Mouse (Mus musculus) C2C12 (cell line): Measurements from ENCODE around the gene Tnip3. TPM values are rescaled to one million over a fixed set of nuclear protein-coding genes. Genes with fewer than 3 reads are reported as not detected.

ENCODE experiments used
- H3K27me3 ChIP-seq: one replicate; pipeline ENCODE4 v1.6.1; 2011; ENCODE audit not compliant: control insufficient read depth, insufficient read depth, insufficient read length
- H3K36me3 ChIP-seq: one replicate; pipeline ENCODE4 v1.6.1; 2011; ENCODE audit not compliant: control insufficient read depth, insufficient read depth
- H3K4me3 ChIP-seq: one replicate; pipeline ENCODE4 v1.5.1; 2011; ENCODE audit warnings: mild to moderate bottlenecking, control low read depth; ENCODE audit not compliant: poor library complexity, insufficient read depth, severe bottlenecking
- H3K79me2 ChIP-seq: one replicate; pipeline ENCODE4 v1.6.1; 2011; ENCODE audit not compliant: control insufficient read depth, insufficient read depth
- H3K79me3 ChIP-seq: one replicate; pipeline ENCODE4 v1.6.1; 2011; ENCODE audit warnings: low read depth, control low read depth
- H3ac ChIP-seq: one replicate; pipeline ENCODE3; 2011; ENCODE audit warnings: low read depth; ENCODE audit not compliant: control insufficient read depth, insufficient read length
- CEBPB ChIP-seq: IDR thresholded peaks from one replicate; pipeline ENCODE4 v1.6.1; 2011; ENCODE audit warnings: low read depth, mild to moderate bottlenecking, control low read depth, moderate library complexity
- CTCF ChIP-seq: IDR thresholded peaks from one replicate; pipeline ENCODE4 v1.5.1; 2011; ENCODE audit not compliant: control insufficient read depth, insufficient read depth, insufficient read length
- FOSL1 ChIP-seq: IDR thresholded peaks from one replicate; pipeline ENCODE4 v1.8.0; 2011; ENCODE audit warnings: mild to moderate bottlenecking, low read length; ENCODE audit not compliant: poor library complexity, insufficient read depth, severe bottlenecking
- MAX ChIP-seq: IDR thresholded peaks from one replicate; pipeline ENCODE4 v1.6.1; 2011; ENCODE audit warnings: mild to moderate bottlenecking, control low read depth
- MYOD1 ChIP-seq: IDR thresholded peaks from one replicate; pipeline ENCODE4 v1.6.1; 2011; ENCODE audit warnings: low read depth; ENCODE audit not compliant: control insufficient read depth, insufficient read length
- MYOG ChIP-seq: IDR thresholded peaks from one replicate; pipeline ENCODE4 v1.6.1; 2011; ENCODE audit not compliant: control insufficient read depth, insufficient read length; ENCODE audit errors: extremely low read depth
- USF1 ChIP-seq: IDR thresholded peaks from one replicate; pipeline ENCODE4 v1.6.1; 2011; ENCODE audit warnings: low read depth, mild to moderate bottlenecking, control low read depth, moderate library complexity
- polyA plus RNA-seq: library from polyadenylated mRNA; unstranded; fragments of >200 nt; fragmentation: generic; extraction: Trizol; gene quantifications from one replicate; pipeline ENCODE4 v1.2.1, GENCODE M21; 2012; ENCODE audit warnings: missing spikeins

The Tnip3 gene
- polyA plus RNA-seq, 1 experiment: not detected

DNA sequence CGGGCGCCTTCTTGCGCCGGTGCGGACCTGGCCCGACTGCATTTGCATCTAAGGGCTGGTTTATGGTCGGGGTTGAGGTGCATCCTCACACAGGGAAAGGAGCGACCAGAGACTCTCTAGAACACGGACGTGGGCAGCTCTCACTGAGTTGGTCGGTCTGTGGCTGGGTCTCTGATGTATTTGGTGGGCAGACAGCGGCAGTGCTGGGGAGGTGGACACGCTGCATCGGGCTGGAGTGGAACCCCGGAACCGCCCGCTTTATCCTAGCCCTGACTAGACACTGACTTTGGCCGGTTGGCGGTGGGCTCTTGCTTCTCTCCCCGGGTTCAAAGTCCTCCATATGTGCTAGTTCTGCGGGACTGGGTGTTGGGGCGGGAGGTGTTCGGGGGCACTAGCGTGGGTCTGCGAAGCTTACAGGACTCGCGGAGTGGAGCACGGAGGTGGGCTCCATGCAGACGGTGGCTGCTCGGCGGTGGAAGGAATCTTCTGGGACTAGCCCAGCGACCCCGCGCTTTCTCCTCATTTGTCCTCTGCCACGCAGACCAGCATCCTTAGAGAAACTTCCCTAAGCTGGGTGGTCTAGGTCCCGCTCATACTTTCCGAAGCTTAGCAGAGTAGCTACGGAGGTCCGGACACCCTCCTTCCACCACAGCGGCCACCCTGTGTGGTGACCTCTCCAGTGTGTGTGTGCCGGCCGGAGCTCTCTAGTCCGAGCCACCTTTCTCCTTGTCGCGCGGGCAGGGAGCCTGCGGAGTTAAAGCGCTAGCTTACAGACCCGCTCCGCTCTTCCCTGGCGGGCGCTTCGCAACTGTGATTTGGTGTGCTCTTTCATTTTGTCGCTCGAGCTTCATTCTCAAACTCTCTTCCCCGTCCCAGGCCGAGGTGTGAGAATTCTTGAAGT, 147.3 kb downstream of the Tnip3 start:
- Histone ChIP-seq H3K79me2 (no peaks in the 10 kb centered on the region), H3K36me3 (no peaks in the 10 kb centered on the region), H3ac (no peak overlapping the region), H3K79me3 (no peaks in the 10 kb centered on the region), H3K27me3 (peaks cover 27% of the 10 kb centered on the region), H3K4me3 (no peak overlapping the region)
- no peak for TF ChIP-seq USF1
- TF ChIP-seq CTCF: no peak
- no peak for TF ChIP-seq MYOD1
- no peak for TF ChIP-seq FOSL1
- TF ChIP-seq MAX: no peak
- TF ChIP-seq MYOG: no peak
- no peak for TF ChIP-seq CEBPB

Other genes starting within 250 kb of the Tnip3 start
- not detected for gene C130060K24Rik, start 144.2 kb upstream of the Tnip3 start, polyA plus RNA-seq
- not detected for gene Ndnf, start 146.3 kb downstream of the Tnip3 start, polyA plus RNA-seq